Mouse (Mus musculus) thymus, postnatal 36 days (tissue): Measurements from ENCODE around the gene Atr.

Experiments used
- DNase-seq, 2 experiments: peaks; one replicate each; pipeline ENCODE4 v3.0.0; 2022; ENCODE audit warnings: mixed read lengths in 2 of 2

The Atr gene

DNA sequence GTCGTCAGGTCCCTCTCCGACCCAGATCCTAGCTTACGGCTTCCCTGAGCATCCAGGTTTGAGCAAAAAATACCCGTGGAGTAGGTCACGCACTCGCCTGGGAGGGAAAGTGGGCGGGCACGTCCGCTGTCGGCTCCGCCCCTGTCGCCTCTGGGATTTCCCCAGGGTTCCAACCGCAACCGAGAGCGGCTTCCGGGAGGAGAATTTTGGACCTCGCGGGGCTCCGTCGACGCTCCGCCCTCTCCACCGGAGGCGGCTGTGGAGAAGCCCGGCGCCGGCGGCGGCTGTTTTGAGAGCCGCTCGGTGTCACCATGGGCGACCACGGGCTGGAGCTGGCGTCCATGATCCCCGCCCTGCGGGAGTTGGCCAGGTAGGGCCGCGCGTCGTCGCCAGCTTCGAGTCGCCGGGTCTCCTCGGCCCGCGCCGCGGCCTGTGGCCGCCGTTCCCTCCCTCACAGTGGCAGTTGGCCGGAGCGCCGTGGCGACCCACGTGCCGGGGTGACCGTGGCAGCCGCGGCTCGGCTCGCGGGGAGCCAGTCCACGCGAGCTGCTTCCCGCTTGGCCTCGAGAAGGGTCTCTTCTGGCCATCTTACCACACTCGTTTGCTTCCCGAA, at the start of gene Atr:
Atr (plus strand) TSS at position 184 of the 613 bp plus-strand sequence.
- DNase-seq = peak; percentile 96 to 97

GRCm38 (mm10) chr9:95809596-95809995, 47.8 kb upstream of the Atr start:
- no peak for DNase-seq

- DNase-seq = no peak
These were observed 45.6 kb upstream of the Atr start for GRCm38 (mm10) chr9:95811817-95812216.

GRCm38 (mm10) chr9:95813721-95814531, 43.5 kb upstream of the Atr start:
- DNase-seq = no peak

- DNase-seq = no peak
These were observed 42.3 kb upstream of the Atr start for GRCm38 (mm10) chr9:95815015-95815673.

- DNase-seq = no peak
These were observed 41.7 kb upstream of the Atr start for GRCm38 (mm10) chr9:95815706-95816105.

GRCm38 (mm10) chr9:95822531-95822930, 34.9 kb upstream of the Atr start:
- DNase-seq = no peak

GRCm38 (mm10) chr9:95827565-95827964, 29.8 kb upstream of the Atr start:
- no peak for DNase-seq

GRCm38 (mm10) chr9:95832758-95833157, 24.6 kb upstream of the Atr start:
- no peak for DNase-seq

DNA sequence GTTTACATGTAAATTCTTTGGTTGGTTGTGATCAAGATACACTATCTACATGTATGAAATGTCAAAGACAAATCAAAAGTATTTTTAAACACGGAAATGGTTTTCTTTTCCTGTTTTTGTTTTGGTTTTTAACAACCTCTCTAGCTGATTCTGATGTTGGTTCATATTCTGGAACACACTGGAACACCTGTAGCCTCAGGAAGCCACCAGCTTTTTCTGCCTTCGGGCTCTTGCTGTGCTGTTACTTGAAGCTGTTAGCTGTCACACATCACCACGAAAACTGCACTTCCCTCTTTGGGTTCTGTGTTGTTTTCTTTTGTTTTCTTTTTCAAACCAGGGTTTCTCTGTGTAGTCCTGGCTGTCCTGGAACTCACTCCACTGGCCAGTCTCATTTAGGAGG, 22.6 kb upstream of the Atr start:
- DNase-seq = no peak

DNA sequence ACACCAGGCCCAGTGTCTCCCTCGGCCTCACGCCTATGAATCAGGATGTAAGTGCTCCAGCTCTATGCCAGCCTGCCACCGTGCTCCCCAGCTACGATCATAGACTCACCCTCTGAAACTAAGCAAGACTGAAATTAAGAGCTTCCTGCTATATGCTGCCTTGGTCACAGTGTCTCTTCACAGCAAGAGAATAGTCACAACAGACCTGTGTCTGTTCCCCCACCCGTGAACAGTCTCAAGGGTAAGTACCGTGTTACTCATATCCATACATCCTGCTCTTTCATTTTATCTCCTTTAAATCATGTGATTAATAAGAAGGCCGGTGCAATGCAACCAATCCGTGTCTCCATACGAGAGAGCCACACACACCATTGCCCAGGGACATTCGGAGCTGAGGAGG, 21.7 kb upstream of the Atr start:
- DNase-seq = no peak

DNA sequence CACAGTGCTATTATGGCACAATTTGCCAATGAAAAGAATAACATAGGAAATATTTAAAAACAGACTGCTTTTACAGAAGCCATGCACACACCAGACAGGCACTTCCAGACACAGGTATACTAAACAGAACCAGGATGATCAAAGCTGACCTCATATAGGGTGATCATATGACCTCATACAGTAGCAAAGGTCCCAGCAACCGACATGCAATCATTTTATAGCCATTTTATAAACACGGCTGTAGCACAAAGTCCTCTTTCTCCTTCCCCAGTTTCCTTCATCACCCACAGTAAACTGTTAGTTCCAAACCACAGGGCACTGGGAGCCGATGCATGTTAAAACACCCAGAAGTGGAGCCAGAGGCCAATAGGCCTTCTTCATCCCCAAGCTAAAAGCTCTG, 18.0 kb upstream of the Atr start:
- no peak for DNase-seq

DNA sequence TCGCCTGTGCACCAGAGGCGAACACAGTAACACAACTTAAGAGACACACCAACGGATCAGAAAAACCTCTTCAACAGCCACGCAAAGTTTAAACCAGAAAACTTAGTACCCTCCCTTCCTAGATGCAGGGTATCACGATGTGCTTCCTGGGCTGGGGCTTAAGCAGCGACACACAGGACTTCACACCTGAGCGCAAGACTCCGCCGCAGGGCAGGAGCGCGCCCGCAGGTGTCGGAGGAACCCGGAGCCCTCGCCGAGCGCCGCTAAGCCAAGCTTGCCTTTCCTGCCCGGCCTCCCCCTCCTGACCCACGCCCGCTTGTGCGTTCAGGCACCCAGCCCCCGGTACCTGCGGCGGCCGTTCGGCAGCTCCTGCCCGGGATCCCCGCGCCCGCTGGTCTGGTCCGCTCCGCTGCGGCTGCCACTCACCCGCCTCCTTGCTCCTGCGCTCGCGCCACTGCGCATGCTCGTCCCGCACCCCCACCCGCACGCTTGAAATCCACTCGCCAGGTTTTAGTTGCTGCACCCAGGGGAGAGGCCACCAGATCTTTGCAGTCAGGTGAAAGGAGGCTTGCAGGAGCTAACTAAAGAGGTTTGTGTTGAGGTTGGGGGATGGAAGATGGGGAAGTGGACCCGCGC, 12.5 kb upstream of the Atr start, which contains the start of gene Pls1:
Pls1 (minus strand) TSS at position 487 of the 636 bp plus-strand sequence.
- DNase-seq = peak; percentile 81 to 83

DNA sequence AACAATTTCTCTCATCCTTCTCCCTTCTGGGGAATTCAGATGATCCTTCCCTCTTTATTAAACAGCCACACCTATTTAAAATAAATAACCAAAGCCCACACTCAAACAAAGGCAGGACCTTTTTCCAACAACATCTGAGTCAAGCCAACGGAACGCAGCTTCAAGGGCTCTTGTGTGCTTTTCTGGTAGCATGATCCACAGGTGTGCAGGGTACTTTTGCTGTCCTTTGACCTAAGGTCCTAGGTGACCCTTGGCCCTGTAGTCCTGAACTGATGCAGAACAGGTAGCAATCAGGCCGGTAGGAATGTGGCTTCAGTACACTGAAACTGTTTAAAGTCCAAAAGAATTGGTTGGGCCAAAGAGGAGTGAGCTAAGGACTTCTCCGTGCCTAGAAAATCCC, 11.7 kb upstream of the Atr start:
- DNase-seq = no peak

- no peak for DNase-seq
These were observed 5.7 kb upstream of the Atr start for GRCm38 (mm10) chr9:95851671-95852070.

DNA sequence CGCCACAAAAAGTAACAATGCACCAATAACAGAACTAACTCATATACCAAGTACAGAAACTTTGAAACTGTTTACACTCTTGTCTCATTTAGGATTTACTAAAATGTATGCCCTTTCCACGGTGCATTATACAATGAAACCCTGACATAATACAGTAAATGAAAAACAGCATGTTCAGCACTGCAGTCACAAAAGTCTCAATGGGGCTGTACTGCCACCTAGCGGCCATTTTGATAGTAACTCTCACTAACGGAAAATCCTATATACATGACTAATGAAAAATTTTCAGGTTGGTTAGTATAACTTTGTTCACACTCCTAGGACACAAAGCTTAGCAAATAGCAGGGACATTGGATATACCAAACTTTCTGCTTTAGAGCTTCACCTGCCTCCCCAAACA, 4.5 kb upstream of the Atr start:
- peak; percentile 40 to 58 for DNase-seq

- no peak for DNase-seq
These were observed 2.5 kb upstream of the Atr start for GRCm38 (mm10) chr9:95854891-95855290.

DNA sequence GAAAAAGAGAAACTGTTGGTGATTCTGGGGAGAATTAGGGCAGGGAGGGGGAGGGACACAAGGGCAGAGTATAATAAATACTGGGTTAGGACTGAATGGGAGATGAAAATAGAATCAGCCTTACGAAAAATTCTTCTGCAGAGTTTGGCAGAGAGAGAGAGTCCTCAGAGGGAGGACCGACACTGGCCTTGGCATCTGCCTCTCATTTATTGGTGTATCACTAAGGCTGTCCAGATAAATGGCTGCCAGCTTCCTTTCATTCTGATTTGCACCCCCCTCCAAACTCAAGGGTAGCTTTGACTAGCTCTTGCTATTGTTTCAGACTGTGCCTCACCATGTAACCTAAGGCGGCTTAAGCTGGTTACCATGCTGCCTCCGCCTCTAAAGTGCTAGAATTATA, 1.4 kb upstream of the Atr start:
- DNase-seq = no peak

DNA sequence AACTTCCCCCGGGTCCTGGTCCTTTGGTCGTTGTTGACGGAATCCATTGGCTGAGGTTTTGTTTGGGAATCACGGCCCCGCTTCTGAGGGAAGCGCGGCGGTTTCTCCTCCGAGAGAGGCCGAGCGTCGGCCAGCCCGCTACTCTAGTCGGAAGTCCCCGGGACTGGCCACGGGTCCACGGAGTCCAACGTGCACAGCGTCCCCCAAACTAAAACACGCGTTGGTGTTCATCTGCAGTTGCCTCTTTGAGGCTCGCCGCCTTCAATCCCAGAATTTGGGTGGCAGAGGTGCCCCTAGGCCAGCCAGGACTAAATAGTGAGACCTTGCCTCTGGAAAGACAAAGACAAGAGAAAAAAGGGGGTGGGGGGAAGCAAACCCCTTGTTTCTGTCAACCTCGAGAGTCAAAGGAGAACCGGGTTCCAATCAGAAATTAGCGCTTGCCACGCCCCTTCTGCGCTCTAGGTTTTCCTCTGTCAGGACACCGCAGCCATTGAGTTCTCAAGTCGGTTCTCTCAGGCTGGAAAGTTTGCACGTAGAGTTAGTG, 702 bp downstream of the Atr start:
- DNase-seq = peak in 1 of 2 experiments; percentile 39

- no peak for DNase-seq
These were observed 20.8 kb downstream of the Atr start for GRCm38 (mm10) chr9:95878246-95878645.

DNA sequence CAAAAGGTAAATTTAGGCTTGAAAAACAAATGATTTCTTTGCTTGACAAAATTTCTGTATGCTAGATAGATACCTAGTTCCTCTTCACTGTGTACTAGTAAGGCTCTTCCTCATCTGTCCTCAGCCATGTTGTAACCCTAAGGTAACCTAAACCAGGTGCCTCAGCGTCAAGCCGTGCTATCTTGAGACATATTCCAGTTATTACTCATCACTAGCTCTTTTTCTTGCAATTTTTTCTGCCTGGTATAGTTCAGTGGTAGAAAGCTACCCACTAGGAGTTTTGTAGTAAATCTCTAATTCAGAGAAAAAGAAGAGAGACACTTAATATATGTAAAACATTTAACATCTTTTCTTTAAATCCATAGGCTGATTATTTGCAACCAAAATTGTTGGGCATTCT, 25.4 kb downstream of the Atr start:
- DNase-seq = no peak

DNA sequence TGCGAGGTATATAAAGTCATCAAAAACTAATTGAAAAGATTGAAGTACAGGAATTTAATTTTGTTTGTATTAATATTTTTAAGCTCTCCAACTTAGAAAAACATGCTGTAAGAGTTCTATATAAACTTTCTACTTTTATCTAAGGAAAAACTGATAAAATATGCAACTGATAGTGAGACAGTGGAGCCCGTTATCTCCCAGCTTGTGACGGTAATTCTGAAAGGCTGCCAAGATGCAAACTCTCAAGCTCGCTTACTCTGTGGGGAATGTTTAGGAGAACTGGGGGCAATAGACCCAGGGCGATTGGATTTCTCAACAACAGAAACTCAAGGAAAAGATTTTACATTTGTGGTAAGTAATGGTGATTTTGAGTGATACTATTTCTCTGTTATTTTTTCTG, 40.0 kb downstream of the Atr start:
- DNase-seq = no peak

DNA sequence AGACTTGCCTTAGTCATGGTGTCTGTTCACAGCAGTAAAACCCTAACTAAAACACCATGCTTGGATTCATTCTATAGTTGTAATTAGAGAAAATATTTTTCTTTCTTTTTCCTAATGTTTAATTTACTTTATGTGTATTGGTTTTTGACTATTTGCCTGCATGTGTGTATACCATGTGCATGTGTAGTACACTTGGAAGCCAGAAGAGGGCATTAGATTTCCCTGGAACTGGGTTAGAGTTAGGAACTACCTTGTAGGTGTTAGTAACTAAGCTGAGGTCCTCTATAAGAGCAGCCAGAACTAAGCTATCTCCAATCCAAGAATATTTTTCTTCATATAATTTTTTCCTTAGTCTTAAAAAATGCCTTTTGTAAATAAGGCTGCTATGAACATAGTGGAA, 75.5 kb downstream of the Atr start:
- no peak for DNase-seq
